Mouse (Mus musculus): Measurements from ENCODE around the gene Zmiz1.

Gene Zmiz1

DNA sequence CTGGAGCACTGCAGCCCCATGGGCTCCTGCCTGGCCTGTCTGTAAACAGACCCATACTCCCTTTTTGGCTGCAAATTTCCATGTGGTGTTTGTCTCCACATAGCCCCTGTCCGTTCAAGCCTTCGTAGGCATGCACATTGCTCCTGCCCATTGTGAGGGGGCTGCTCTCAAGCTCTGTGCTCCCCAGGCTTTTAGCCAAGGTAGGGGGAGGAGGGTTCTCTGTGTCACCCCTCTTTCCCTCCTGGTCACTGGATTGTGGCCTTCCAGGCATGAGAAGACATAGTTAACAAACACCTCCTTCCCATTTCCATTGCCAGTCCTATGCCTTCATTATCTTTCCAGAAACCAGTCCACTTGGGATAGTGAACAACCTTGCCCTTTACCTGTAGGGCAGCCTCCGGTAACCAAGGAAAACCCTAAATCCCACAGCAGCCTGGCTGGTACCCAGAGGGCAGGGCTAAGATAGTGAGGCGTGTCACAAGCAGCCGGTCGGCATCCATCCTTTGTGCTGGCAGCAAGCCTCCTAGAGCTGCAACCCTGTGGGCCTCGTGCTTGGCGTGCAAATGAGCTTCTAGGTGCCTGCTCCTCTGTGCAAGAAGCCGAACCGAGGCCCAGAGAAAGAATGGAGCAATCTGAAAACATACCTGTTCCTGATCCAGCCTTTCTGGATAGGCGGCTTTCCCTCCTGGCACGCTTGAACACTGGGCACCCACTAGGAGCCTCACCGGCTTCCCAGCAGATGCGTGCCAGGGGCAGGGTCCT is 174.7 kb downstream of the Zmiz1 start:
- no peak for DNase-seq (ENCODE audit: low read depth in 1 of 2, low spot score in 2 of 2)

GRCm38 (mm10) chr14:25634328-25634727 is 175.3 kb downstream of the Zmiz1 start:
- peak in 1 of 2 experiments; percentile 37 for DNase-seq (ENCODE audit: low read depth in 1 of 2, low spot score in 2 of 2)

GRCm38 (mm10) chr14:25635746-25636145 is 176.8 kb downstream of the Zmiz1 start:
- DNase-seq (ENCODE audit: low read depth in 1 of 2, low spot score in 2 of 2): no peak

- no peak for DNase-seq (ENCODE audit: low read depth in 1 of 2, low spot score in 2 of 2)
Measured at GRCm38 (mm10) chr14:25636297-25636696, 177.3 kb downstream of the Zmiz1 start.

- no peak for DNase-seq (ENCODE audit: low read depth in 1 of 2, low spot score in 2 of 2)
Measured at GRCm38 (mm10) chr14:25639120-25639758, 180.3 kb downstream of the Zmiz1 start.

DNA sequence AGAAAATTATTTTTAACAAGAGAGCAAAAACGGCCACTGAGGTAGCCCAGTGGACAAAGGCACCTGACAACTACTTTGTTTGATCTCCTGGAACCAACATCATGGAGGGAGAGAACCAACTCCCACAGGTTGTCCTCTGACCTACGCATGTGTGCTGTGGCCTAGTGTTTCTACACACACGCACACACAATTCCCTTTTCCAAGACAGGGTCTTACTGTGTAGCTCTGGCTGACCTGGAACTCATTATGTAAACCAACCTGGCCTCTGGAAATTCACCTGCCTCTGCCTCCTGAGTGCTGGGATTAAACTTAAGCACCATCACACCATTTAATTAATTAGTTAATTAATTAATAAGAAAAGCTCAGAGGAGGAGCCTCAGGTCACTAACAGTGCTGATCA is 181.0 kb downstream of the Zmiz1 start:
- DNase-seq (ENCODE audit: low read depth in 1 of 2, low spot score in 2 of 2): no peak

GRCm38 (mm10) chr14:25640421-25641056 is 181.6 kb downstream of the Zmiz1 start:
- DNase-seq (ENCODE audit: low read depth in 1 of 2, low spot score in 2 of 2): peak in 1 of 2 experiments; percentile 22

DNA sequence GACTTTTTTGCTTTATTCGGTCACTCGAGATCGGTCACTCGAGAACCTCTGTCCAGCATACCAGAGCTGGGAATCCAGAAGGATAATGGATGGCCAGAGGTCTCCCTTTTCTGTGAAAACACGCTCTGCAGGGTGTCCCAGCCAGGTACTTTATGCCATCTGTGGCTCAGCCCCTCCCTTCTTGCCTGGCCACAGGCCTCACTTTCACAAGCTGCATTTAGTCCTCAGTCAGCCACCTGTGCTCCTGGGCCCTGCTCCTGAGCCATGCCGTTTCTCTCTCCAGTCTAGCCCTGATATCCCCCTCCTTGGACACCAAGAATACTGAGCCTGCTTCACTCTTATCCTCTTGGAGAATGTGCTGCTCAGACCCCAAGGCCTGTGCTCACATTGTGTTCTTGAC is 182.1 kb downstream of the Zmiz1 start:
- DNase-seq (ENCODE audit: low read depth in 1 of 2, low spot score in 2 of 2): no peak

DNA sequence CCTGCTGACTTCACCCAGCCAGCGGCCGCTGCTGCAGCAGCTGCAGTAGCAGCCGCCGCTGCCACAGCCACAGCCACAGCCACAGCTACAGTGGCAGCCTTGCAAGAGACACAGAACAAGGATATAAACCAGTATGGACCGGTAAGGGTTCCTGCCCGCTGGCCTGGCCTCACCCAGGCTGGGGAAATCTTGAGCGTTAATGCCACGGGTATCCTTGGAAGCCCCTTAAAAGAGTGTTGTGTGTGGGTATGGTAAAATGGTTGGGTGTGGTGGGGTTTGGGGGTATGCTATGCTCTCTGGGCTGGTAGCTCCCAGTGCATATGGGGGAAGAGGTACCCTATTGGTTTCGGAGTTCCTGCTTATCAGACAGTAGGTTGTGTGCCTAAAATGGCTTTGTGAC is 186.7 kb downstream of the Zmiz1 start:
- DNase-seq (ENCODE audit: low read depth in 1 of 2, low spot score in 2 of 2): no peak

GRCm38 (mm10) chr14:25646161-25646621 is 187.2 kb downstream of the Zmiz1 start:
- peak; percentile 47 to 72 for DNase-seq (ENCODE audit: low read depth in 1 of 2, low spot score in 2 of 2)

DNA sequence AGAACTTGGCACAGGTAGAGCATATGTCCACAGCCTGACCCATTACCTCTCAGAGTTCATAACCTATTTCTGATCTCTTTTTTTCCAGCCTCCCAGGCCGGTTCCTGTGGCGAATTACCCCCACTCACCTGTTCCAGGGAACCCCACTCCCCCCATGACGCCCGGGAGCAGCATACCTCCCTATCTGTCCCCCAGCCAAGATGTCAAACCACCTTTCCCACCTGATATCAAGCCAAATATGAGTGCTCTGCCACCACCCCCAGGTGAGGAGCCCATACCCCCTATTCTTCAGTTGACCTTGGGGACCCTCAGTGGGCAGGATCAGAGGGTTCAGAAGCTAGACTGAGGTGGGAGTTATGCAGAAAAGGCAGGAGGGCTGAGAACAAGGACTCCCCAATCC is 192.1 kb downstream of the Zmiz1 start:
- DNase-seq (ENCODE audit: low read depth in 1 of 2, low spot score in 2 of 2): no peak

DNA sequence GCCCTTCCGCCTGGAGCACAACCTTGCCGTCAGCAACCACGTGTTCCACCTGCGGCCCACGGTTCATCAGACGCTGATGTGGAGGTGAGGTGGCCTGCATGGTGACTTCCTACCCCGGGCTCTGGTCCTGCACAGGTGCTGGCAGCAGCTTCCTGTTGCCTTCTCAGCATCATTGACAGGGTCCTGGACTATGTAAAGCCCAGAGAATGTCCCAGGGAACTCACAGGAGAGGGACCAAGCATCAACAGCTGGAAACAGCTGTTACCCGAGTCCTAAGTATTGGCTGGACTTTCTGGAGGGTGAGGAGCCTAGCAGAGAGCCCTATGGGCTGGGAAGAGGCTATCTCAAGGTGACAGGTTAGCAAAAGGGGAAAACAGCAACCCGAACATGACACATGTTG is 192.9 kb downstream of the Zmiz1 start:
- DNase-seq (ENCODE audit: low read depth in 1 of 2, low spot score in 2 of 2): no peak

DNA sequence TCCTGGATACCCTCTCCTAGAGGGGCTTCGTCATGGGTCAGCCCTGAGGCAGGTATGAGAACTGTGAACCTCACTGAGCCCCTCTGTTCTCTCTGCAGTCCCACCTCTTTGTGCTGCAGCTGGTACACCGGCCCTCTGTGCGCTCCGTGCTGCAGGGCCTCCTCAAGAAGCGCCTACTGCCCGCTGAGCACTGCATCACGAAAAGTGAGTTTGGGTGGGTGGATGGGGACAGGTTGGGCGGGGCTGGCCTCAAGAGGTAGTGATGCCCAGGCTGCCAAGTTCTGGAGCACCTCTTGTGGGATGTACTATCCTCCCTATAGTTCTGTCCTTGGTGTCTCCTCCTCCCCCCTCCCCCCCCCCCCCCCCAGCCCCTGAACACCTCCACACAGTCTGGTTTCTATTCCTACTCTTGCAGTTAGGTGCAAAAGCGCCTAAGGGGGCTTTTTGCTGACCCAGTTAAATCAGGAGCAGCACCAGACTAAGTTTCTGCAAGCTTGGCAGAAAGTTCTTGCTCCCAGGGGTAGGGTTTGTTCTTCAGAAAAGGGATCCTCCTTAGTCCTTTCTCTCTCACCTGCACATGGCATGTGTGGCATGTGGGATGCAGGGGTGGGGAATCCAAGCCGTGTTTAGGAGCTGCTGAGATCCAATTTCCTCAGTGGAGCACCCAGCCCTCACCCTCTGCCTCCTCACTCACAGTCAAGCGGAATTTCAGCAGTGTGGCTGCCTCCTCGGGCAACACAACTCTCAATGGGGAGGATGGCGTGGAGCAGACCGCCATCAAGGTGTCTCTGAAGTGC is 195.6 kb downstream of the Zmiz1 start:
- no peak for DNase-seq (ENCODE audit: low read depth in 1 of 2, low spot score in 2 of 2)

DNA sequence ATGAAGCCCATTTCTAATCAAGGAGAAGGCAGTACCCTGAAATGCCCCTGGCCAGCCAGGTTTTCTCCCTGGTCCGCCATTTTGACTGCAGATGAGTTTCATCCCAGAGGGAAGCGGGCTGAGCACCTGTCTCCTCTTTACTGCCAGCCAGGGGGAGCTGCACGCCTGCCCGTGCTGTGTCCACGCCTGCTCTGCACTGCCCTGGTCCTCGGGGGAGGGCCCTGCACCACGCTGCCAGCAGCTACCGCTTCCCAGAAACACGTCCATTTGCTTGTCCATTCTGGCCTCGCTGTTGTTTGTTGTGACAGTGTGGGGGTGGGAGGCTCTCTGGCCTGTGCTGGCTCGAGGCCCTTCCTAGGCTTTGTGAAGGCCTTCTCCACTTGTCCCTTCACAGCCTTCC is 201.7 kb downstream of the Zmiz1 start:
- no peak for DNase-seq (ENCODE audit: low read depth in 1 of 2, low spot score in 2 of 2)

GRCm38 (mm10) chr14:25661185-25661920 is 202.4 kb downstream of the Zmiz1 start:
- no peak for DNase-seq (ENCODE audit: low read depth in 1 of 2, low spot score in 2 of 2)

GRCm38 (mm10) chr14:25663649-25664309 is 204.8 kb downstream of the Zmiz1 start:
- no peak for DNase-seq (ENCODE audit: low read depth in 1 of 2, low spot score in 2 of 2)

GRCm38 (mm10) chr14:25664310-25664695 is 205.3 kb downstream of the Zmiz1 start:
- DNase-seq (ENCODE audit: low read depth in 1 of 2, low spot score in 2 of 2): no peak

DNA sequence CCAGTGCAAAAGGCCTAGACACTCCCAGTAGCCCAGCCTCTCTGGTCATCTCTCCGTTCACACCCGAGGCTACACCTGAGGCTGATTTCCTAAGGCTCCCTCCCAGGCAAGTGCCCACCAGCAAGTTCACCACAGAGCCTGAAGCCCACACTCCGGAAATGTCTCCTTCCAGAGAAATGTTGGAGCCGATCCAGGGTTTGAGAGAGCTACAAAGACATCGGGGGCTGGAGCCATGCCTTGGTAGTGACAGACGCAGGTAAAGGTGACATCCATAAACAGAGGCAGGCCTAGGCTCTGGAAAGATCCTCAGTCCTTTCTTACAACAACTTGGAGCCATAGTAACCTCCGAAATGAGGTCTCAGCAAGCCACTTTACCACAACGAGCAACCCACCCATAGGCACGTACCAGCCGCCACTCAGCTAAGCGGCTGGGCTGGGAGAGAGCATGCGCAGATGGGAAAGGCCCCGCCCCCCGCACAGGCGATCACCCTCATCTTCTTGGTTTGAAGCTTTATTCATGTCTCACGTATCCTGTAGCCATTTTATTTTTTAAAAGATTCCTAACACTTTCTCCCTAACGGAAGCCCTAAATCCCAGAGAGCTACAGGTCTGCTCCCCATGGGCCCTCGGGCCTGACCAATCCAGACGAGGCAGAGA is 206.5 kb downstream of the Zmiz1 start:
- no peak for DNase-seq (ENCODE audit: low read depth in 1 of 2, low spot score in 2 of 2)

- DNase-seq (ENCODE audit: low read depth in 1 of 2, low spot score in 2 of 2): no peak
Measured at GRCm38 (mm10) chr14:25666668-25667376, 207.8 kb downstream of the Zmiz1 start.

Data from monocyte, adult 2 months (primary cell).